Mouse (Mus musculus): Measurements from ENCODE around the gene Slc35c1.

GRCm38 (mm10) chr2:92497112-92497511 lies 36.8 kb upstream of the Slc35c1 start:
- TF ChIP-seq CTCF (IDR thresholded peaks at IDR 0.05; ENCODE audit: low read depth, low read length) (no peak), GATA1 (IDR thresholded peaks at IDR 0.05; ENCODE audit: borderline replicate concordance, low read length) (no peak), TAL1 (conservative IDR thresholded peaks at IDR 0.05; ENCODE audit: low read depth, low read length) (no peak)
